Mouse (Mus musculus): Measurements from ENCODE around the gene 1700028P14Rik.

Gene 1700028P14Rik

GRCm38 (mm10) chr19:23594950-23595349 lies 57.7 kb downstream of the 1700028P14Rik start:
- no peak for DNase-seq

- peak; percentile 68 to 69 for DNase-seq
Observed at GRCm38 (mm10) chr19:23578606-23579355, 73.8 kb downstream of the 1700028P14Rik start.

GRCm38 (mm10) chr19:23576685-23577084 lies 75.9 kb downstream of the 1700028P14Rik start:
- peak; percentile 23 to 31 for DNase-seq

GRCm38 (mm10) chr19:23563693-23564092 lies 88.9 kb downstream of the 1700028P14Rik start:
- DNase-seq = peak; percentile 23 to 27

- DNase-seq = no peak
Observed at GRCm38 (mm10) chr19:23562588-23562987, 90.0 kb downstream of the 1700028P14Rik start.

GRCm38 (mm10) chr19:23562061-23562460 lies 90.6 kb downstream of the 1700028P14Rik start:
- DNase-seq = no peak

GRCm38 (mm10) chr19:23553450-23553849 lies 99.2 kb downstream of the 1700028P14Rik start:
- DNase-seq = peak in 1 of 2 experiments; percentile 17

GRCm38 (mm10) chr19:23545604-23546003 lies 107.0 kb downstream of the 1700028P14Rik start:
- peak in 1 of 2 experiments; percentile 31 for DNase-seq

GRCm38 (mm10) chr19:23543244-23544004 lies 109.2 kb downstream of the 1700028P14Rik start:
- no peak for DNase-seq

- no peak for DNase-seq
Observed at GRCm38 (mm10) chr19:23542759-23543158, 109.9 kb downstream of the 1700028P14Rik start.

GRCm38 (mm10) chr19:23535700-23536099 lies 116.9 kb downstream of the 1700028P14Rik start:
- no peak for DNase-seq

GRCm38 (mm10) chr19:23531899-23532298 lies 120.7 kb downstream of the 1700028P14Rik start:
- DNase-seq = peak in 1 of 2 experiments; percentile 42

- peak; percentile 88 to 91 for DNase-seq
Observed at GRCm38 (mm10) chr19:23523711-23524110, 128.9 kb downstream of the 1700028P14Rik start.

GRCm38 (mm10) chr19:23521831-23522230 lies 130.8 kb downstream of the 1700028P14Rik start:
- DNase-seq = no peak

- DNase-seq = no peak
Observed at GRCm38 (mm10) chr19:23521071-23521470, 131.5 kb downstream of the 1700028P14Rik start.

GRCm38 (mm10) chr19:23520629-23521028 lies 132.0 kb downstream of the 1700028P14Rik start:
- no peak for DNase-seq

GRCm38 (mm10) chr19:23518477-23518876 lies 134.1 kb downstream of the 1700028P14Rik start:
- DNase-seq = no peak

GRCm38 (mm10) chr19:23511303-23511702 lies 141.3 kb downstream of the 1700028P14Rik start:
- peak; percentile 42 to 61 for DNase-seq

Measured in cerebellum, postnatal 10 days (tissue).